Mouse (Mus musculus) skeletal muscle tissue, adult 2 months (tissue): ENCODE results near the gene Pde11a.

Experiments
- DNase-seq: peaks from one replicate; pipeline ENCODE4 v3.0.0-alpha.2; 2012; ENCODE audit warnings: low read depth, low spot score

Gene Pde11a

GRCm38 (mm10) chr2:76320336-76320735 is 18.2 kb downstream of the Pde11a start:
- no peak for DNase-seq

- no peak for DNase-seq
Measured at GRCm38 (mm10) chr2:76319231-76319630, 19.3 kb downstream of the Pde11a start.

- DNase-seq = no peak
Measured at GRCm38 (mm10) chr2:76287671-76288070, 50.9 kb downstream of the Pde11a start.

GRCm38 (mm10) chr2:76286288-76286740 is 52.3 kb downstream of the Pde11a start:
- DNase-seq = peak; percentile 59

GRCm38 (mm10) chr2:76285150-76285549 is 53.4 kb downstream of the Pde11a start:
- DNase-seq = no peak

- no peak for DNase-seq
Measured at GRCm38 (mm10) chr2:76283378-76284132, 55.0 kb downstream of the Pde11a start.

GRCm38 (mm10) chr2:76269494-76269893 is 69.1 kb downstream of the Pde11a start:
- no peak for DNase-seq

- DNase-seq = no peak
Measured at GRCm38 (mm10) chr2:76267335-76267734, 71.2 kb downstream of the Pde11a start.

- DNase-seq = no peak
Measured at GRCm38 (mm10) chr2:76266622-76267021, 72.0 kb downstream of the Pde11a start.

- no peak for DNase-seq
Measured at GRCm38 (mm10) chr2:76264258-76264657, 74.3 kb downstream of the Pde11a start.

- no peak for DNase-seq
Measured at GRCm38 (mm10) chr2:76262661-76263060, 75.9 kb downstream of the Pde11a start.

- DNase-seq = no peak
Measured at GRCm38 (mm10) chr2:76254833-76255232, 83.7 kb downstream of the Pde11a start.

GRCm38 (mm10) chr2:76251379-76251778 is 87.2 kb downstream of the Pde11a start:
- no peak for DNase-seq

- no peak for DNase-seq
Measured at GRCm38 (mm10) chr2:76248242-76248641, 90.3 kb downstream of the Pde11a start.

GRCm38 (mm10) chr2:76239175-76239574 is 99.4 kb downstream of the Pde11a start:
- no peak for DNase-seq

GRCm38 (mm10) chr2:76238496-76238895 is 100.1 kb downstream of the Pde11a start:
- no peak for DNase-seq

- DNase-seq = no peak
Measured at GRCm38 (mm10) chr2:76237638-76238420, 100.7 kb downstream of the Pde11a start.

- DNase-seq = no peak
Measured at GRCm38 (mm10) chr2:76220364-76221108, 118.0 kb downstream of the Pde11a start.

- no peak for DNase-seq
Measured at GRCm38 (mm10) chr2:76219540-76219939, 119.0 kb downstream of the Pde11a start.

- no peak for DNase-seq
Measured at GRCm38 (mm10) chr2:76216146-76216545, 122.4 kb downstream of the Pde11a start.

GRCm38 (mm10) chr2:76215219-76215618 is 123.4 kb downstream of the Pde11a start:
- DNase-seq = no peak

- DNase-seq = no peak
Measured at GRCm38 (mm10) chr2:76185126-76185525, 153.4 kb downstream of the Pde11a start.
